Mouse (Mus musculus) kidney, postnatal 10 days (tissue): ENCODE results near the gene Pptc7.

Source experiments
- DNase-seq: peaks from one replicate; pipeline ENCODE4 v3.0.0; 2021; ENCODE audit warnings: mixed read lengths

The Pptc7 gene

GRCm38 (mm10) chr5:122334682-122335081, 50.5 kb downstream of the Pptc7 start:
- DNase-seq, result no peak

- no peak for DNase-seq
Observed at GRCm38 (mm10) chr5:122336554-122337294, 52.6 kb downstream of the Pptc7 start.

- DNase-seq, result no peak
Observed at GRCm38 (mm10) chr5:122342874-122343273, 58.7 kb downstream of the Pptc7 start.

- no peak for DNase-seq
Observed at GRCm38 (mm10) chr5:122343768-122344167, 59.6 kb downstream of the Pptc7 start.

GRCm38 (mm10) chr5:122344260-122344659, 60.1 kb downstream of the Pptc7 start:
- peak; percentile 85 for DNase-seq

GRCm38 (mm10) chr5:122345777-122346176, 61.6 kb downstream of the Pptc7 start:
- no peak for DNase-seq

- DNase-seq, result peak; percentile 100
Observed at GRCm38 (mm10) chr5:122353807-122354491, 69.8 kb downstream of the Pptc7 start, which contains the start of the genes Rad9b and Vps29. Gene Rad9b, minus strand, starts transcription at chr5:122354233. Gene Vps29, plus strand, starts transcription at chr5:122354369.

- DNase-seq, result no peak
Observed at GRCm38 (mm10) chr5:122354492-122355067, 70.4 kb downstream of the Pptc7 start.

GRCm38 (mm10) chr5:122371591-122372191, 87.5 kb downstream of the Pptc7 start, which contains the start of gene Gpn3:
Gene Gpn3, plus strand, starts transcription at chr5:122371876.
- DNase-seq, result no peak

GRCm38 (mm10) chr5:122372192-122372769, 88.1 kb downstream of the Pptc7 start, which contains the start of gene Fam216a:
Gene Fam216a, minus strand, starts transcription at chr5:122372364.
- DNase-seq, result peak; percentile 99

- DNase-seq, result no peak
Observed at GRCm38 (mm10) chr5:122372878-122373277, 88.7 kb downstream of the Pptc7 start.
